Mouse (Mus musculus): Measurements from ENCODE around the gene Rftn1. TPM values are rescaled to one million over a fixed set of nuclear protein-coding genes. Genes with fewer than 3 reads are reported as not detected.
A peak's percentile ranks its signal among the peaks of the same experiment; 100 is the strongest.

Gene Rftn1
- polyA plus RNA-seq, 1 experiment, result 8.9 TPM

DNA sequence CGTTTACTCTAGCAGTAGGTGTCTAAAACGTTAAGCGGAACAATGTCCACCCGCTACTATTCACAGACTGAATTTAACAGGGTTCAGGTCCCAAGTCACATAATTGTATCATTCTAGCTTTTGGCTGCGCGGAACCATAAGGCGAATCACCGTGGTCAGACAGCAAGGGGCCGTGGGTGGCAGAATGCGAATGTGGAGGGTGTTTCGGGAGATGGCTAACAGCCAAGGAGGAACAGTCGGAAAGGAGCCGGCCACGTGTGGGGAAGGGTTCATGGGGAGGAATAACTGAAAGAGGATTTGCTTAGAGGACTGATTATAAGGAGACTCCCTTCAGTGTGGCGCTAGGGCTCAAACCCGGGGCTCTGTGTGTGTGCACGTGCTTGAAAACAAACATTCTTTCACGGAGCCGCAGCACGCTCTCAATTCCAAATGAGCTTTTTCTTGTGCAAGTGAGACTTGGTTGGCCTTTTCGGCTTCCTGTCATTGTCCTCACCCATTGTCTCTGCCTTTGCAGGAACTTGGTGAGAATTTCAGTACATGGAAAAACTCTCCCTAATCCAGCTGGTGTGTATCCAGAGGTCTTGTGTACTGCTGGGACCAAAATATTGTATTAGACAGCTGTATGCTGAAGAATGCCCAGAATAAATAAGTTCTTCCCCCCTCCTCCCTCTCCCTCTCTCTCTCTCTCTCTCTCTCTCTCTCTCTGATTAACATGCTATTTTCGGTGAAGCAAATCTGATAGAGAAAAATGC, 238.4 kb downstream of the Rftn1 start:
- TF ChIP-seq POLR2A (IDR thresholded peaks at IDR 0.05; ENCODE audit: extremely low read depth, insufficient read depth, low read length), result no peak
- TF ChIP-seq CTCF (IDR thresholded peaks at IDR 0.05; ENCODE audit: extremely low read depth, insufficient read depth, low read length), result no peak

DNA sequence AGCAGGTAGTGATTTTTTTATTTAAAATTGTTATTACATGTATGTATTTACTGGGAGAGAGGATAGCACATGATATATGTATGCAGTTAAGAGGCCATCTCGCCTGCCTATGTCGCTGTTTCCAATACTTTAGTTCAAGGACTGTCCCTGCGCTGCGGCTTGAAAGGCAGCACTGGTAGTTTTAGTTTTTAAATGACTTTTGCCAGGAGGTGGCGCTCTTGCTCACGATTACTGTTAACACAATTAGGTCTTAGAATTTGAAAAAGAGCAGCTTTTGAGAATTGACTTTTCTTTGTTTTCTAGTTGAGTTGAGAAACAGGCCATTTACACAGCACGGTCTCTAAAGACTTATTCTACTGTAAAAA, 239.0 kb downstream of the Rftn1 start:
- no peaks in the 10 kb centered on the region for H3K4me1 ChIP-seq (ENCODE audit: control insufficient read depth, insufficient read depth, low read length)
- H3K4me3 ChIP-seq (ENCODE audit: insufficient read depth, low read length), result 0 out of 2 replicates have a peak overlapping the region, but pooled peaks have one; percentile 8
- no peak for TF ChIP-seq POLR2A (IDR thresholded peaks at IDR 0.05; ENCODE audit: extremely low read depth, insufficient read depth, low read length)
- peak; percentile 46 for TF ChIP-seq CTCF (IDR thresholded peaks at IDR 0.05; ENCODE audit: extremely low read depth, insufficient read depth, low read length)
- H3K27ac ChIP-seq (ENCODE audit: insufficient read depth, low read length), result no peak overlapping the region

More for the DNA sequence above, 238.4 kb downstream of the Rftn1 start:
- Histone ChIP-seq H3K27ac (ENCODE audit: insufficient read depth, low read length) (no peak overlapping the region), H3K4me1 (ENCODE audit: control insufficient read depth, insufficient read depth, low read length) (no peaks in the 10 kb centered on the region), H3K4me3 (ENCODE audit: insufficient read depth, low read length) (0 out of 2 replicates have a peak overlapping the region, but pooled peaks have one; percentile 8)

DNA sequence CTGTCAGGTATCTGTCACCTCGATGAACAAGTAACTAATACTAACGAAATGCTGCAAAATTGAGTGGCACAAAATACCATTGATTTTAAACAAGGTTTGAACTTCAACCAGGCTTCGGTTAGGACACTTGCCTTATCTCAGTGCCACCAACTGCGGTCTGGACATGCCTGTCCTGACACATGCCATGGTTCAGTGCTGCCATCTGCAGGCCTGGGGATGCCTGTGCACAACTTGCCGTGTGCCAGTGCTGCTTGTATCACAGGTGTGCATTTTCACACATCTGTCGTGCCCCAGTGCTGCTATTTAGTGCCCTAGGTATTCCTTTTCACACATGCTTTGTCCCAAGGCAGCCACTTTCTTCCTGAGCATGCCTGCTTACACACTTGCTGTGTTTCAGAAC, 247.8 kb downstream of the Rftn1 start:
- Histone ChIP-seq H3K4me3 (ENCODE audit: insufficient read depth, low read length) (no peak overlapping the region), H3K27ac (ENCODE audit: insufficient read depth, low read length) (no peak overlapping the region), H3K4me1 (ENCODE audit: control insufficient read depth, insufficient read depth, low read length) (no peaks in the 10 kb centered on the region)
- TF ChIP-seq CTCF (IDR thresholded peaks at IDR 0.05; ENCODE audit: extremely low read depth, insufficient read depth, low read length) (peak; percentile 51), POLR2A (IDR thresholded peaks at IDR 0.05; ENCODE audit: extremely low read depth, insufficient read depth, low read length) (no peak)

Other genes starting within 250 kb of the Rftn1 start
- 3.1 and 3.4 TPM in 2 replicates for gene Dazl, start 103.0 kb upstream of the Rftn1 start, polyA plus RNA-seq (2012; rRNA removed)